Mouse (Mus musculus): Measurements from ENCODE around the gene Prkar1a. TPM values are rescaled to one million over a fixed set of nuclear protein-coding genes. Genes with fewer than 3 reads are reported as not detected.
A peak's percentile ranks its signal among the peaks of the same experiment; 100 is the strongest.
"Not testable (repeated sequence)": the region's sequence is repeated elsewhere in the genome, so short reads cannot be mapped to it uniquely, and the experiment has no call there.

Prkar1a gene
- polyA plus RNA-seq, 1 experiment from 2014 or later = 291 TPM

DNA sequence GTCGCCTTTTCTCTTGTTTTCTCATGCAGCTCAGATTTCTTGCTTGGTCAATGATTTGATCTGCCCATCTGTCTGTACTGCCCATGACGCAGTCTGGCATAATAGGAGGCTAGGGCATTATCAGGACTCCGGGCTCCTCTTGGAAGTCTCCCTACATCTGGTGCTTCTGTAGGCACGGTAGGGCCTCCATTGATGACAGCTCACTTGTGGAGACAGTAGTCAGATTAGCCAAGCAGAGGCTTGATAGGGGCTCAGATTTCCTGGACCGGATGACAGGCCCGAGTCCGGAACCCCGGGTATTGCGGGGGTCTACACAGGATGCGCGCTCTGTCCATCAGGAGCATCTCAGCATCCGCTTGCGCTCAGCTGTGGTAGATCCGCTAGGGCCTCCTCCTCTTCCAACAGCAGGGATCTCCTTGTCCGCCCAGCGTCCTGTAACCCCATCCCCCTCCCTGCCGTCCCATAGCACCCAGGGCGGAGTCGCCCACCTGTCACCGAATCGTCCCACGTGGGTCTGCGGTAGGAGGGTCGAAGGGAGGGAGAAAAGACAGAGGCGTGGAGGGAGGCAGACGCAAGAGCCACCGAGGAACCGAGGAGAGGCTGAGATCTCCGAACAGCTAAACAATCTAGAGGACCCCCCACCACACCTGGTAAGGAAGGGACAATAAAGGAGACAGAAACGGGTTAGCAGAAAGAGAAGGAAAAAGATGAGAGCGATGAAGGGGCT, 933 bp downstream of the Prkar1a start:
- Histone ChIP-seq H3K27me3 (replicated peaks) (no peaks in the 10 kb centered on the region), H3K9ac (peak overlapping the region; percentile 19; the same call in 1 of the 2 replicates), H3K4me1 (peaks cover 21% of the 10 kb centered on the region), H3K9me3 (no peaks in the 10 kb centered on the region), H3K36me3 (no peaks in the 10 kb centered on the region), H3K27ac (peak overlapping the region; percentile 94), H3K4me2 (peak overlapping the region; percentile 81), H3K4me3 (replicated peaks) (peak overlapping the region; percentile 91)
- 1% methylated on average over 31 of the region's 31 CpGs for WGBS
- ATAC-seq (ENCODE audit: insufficient read depth, low FRiP score, low read depth) = peak; percentile 58

DNA sequence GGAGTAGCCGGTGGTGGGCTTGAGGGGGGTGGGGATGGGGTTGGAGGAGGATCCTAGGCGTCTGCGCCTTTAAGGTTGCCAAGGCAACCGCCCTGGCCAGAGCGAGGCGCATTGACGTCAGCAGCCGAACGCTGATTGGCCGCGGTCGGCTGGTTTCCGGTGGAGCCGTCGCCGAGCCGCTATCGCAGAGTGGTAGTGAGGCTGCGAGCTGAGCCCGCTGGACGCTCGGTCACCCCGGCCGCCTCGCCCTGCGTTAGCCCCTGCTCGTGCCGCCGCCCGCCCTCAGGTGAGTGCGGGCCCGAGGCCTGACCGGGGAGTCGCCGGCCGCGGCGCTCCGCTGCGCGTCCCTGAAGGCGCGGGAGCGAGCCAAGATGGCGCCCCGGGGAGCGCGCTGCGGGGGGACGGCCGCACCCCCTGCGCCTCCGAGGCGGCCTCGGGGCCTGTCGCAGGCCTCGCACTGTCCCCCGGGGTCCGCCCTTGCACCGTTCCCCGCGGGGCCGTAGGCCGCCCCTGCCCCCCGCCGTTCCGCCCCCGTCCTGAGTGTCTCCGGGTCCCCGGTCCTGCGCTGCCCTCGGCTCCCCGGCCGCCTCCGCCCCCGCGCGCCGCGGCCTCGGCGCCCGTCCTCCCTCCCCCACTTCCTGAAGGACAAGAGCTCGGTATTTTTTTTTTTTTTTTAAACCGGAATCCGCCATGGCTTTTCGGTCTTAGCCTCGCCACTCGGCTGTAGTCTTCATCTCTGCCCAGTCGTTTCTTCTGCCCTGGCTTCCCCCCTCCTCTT, 1.8 kb downstream of the Prkar1a start:
- H3K9ac ChIP-seq = peak overlapping the region; percentile 85
- no peaks in the 10 kb centered on the region for H3K36me3 ChIP-seq
- H3K9me3 ChIP-seq = no peaks in the 10 kb centered on the region
- no peaks in the 10 kb centered on the region for H3K27me3 ChIP-seq (replicated peaks)
- peak overlapping the region; percentile 83 for H3K4me2 ChIP-seq
- H3K4me3 ChIP-seq (replicated peaks) = peak overlapping the region; percentile 91
- peaks cover 21% of the 10 kb centered on the region for H3K4me1 ChIP-seq
- under 1% methylated on average over 69 of the region's 90 CpGs for WGBS
- peak; percentile 96 for ATAC-seq (ENCODE audit: insufficient read depth, low FRiP score, low read depth)
- H3K27ac ChIP-seq = peak overlapping the region; percentile 94

DNA sequence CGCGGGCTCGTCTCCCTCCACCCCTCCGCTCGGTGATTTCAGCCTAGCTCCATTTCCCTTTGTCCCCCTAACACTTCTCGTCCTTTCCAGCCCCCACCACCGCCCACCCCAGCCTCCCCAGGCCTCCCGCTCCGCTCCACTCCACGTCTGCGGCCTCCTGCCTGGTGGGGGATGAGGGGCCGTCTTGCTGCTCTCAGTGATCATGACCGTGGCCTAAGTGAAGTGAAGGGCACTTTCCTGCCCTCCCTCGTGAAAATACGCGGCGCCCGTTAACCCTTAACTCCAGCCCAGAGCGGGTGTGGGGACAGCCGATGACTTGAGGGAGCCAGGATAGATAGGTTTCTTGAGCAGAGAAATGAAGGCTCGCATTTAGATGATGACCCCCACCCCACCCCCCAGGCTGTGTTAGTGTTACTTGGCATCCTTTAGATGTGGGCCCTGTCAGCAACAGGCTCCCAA, 2.4 kb downstream of the Prkar1a start:
- Histone ChIP-seq H3K4me3 (replicated peaks) (peak overlapping the region; percentile 91), H3K9me3 (no peaks in the 10 kb centered on the region), H3K27me3 (replicated peaks) (no peaks in the 10 kb centered on the region), H3K27ac (peak overlapping the region; percentile 94), H3K4me2 (peak overlapping the region; percentile 83), H3K36me3 (peaks cover 5% of the 10 kb centered on the region), H3K4me1 (peaks cover 21% of the 10 kb centered on the region), H3K9ac (peak overlapping the region; percentile 85)
- no peak for ATAC-seq (ENCODE audit: insufficient read depth, low FRiP score, low read depth)
- under 1% methylated on average over 21 of the region's 21 CpGs for WGBS

DNA sequence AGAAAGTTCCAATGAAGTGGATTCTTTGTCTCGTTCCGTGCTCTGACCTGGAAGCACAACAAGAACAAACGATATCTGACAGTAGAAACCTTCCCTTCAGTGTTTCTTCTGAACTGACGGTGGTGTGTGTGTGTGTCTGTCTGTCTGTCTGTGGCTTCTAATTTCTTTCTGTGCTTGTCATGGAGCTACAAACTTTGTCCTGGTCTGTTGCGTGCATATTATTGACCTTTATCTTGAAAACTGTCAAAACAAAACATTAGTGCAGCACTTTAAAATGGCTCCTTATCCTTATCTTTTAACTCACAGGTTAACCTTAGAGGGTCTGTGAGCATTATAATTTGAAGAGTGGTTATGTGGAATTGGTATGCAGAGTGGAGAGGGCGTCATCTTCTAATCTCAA, 3.3 kb downstream of the Prkar1a start:
- Histone ChIP-seq H3K4me1 (peaks cover 21% of the 10 kb centered on the region), H3K36me3 (peaks cover 11% of the 10 kb centered on the region), H3K9me3 (no peaks in the 10 kb centered on the region), H3K4me2 (peak overlapping the region; percentile 83), H3K27ac (no peak overlapping the region), H3K4me3 (replicated peaks) (peak overlapping the region; percentile 91), H3K9ac (peak overlapping the region; percentile 1; the same call in 1 of the 2 replicates), H3K27me3 (replicated peaks) (no peaks in the 10 kb centered on the region)
- 38% methylated on average over 6 of the region's 6 CpGs for WGBS
- no peak for ATAC-seq (ENCODE audit: insufficient read depth, low FRiP score, low read depth)

DNA sequence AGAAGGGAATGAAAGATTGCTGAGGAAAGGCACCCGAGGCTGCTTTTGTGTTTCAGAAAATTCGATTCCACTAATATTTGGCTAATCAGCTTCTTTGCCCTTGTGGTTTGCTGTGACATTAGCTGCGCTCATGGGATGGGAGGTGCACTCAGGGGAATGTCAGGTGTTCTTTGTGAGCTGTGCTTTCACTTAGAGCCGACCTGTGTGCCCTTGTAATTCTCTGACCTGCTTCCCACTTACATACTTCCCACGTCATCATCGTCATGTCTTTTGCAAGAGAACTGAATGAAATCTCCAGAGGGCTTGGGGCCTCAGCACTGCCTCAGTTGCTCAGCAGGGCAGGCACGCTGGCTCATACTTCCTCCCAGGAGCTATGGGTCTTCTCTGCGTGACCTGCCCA, 4.0 kb downstream of the Prkar1a start:
- no peak overlapping the region for H3K9ac ChIP-seq
- peak overlapping the region; percentile 83; the same call in 1 of the 2 replicates for H3K4me2 ChIP-seq
- no peaks in the 10 kb centered on the region for H3K9me3 ChIP-seq
- 0 out of 2 replicates have a peak overlapping the region, but pooled peaks have one; percentile 4 for H3K4me3 ChIP-seq (replicated peaks)
- peaks cover 21% of the 10 kb centered on the region for H3K4me1 ChIP-seq
- H3K27me3 ChIP-seq (replicated peaks) = no peaks in the 10 kb centered on the region
- peaks cover 11% of the 10 kb centered on the region for H3K36me3 ChIP-seq
- 53% methylated on average over 8 of the region's 8 CpGs for WGBS
- no peak overlapping the region for H3K27ac ChIP-seq
- no peak for ATAC-seq (ENCODE audit: insufficient read depth, low FRiP score, low read depth)

DNA sequence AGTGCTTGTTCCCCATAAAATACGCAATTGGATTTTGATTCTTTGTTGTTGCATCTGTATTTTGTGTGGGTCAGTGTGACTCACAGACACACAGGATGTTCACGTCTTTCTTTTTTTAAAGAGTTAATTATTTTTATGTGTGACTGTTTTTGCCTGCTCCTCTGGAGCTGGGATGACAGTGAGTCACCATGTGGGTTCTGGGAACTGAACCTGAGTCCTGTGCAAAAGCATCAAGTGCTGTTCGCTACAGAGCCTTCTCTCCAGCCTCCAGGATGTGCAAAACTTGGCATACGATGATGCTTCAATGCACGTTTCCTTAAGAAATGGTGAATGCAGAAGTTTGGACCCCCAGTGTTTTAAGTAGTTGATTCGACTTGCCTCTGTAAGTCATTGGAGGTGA, 5.4 kb downstream of the Prkar1a start:
- 88% methylated on average over 6 of the region's 6 CpGs for whole genome bisulfite sequencing
- Histone ChIP-seq H3K4me1 (peaks cover 18% of the 10 kb centered on the region), H3K27ac (no peak overlapping the region), H3K9me3 (no peaks in the 10 kb centered on the region), H3K27me3 (replicated peaks) (no peaks in the 10 kb centered on the region), H3K9ac (no peak overlapping the region), H3K4me2 (no peak overlapping the region), H3K4me3 (replicated peaks) (no peak overlapping the region), H3K36me3 (peaks cover 15% of the 10 kb centered on the region)
- ATAC-seq (ENCODE audit: insufficient read depth, low FRiP score, low read depth) = no peak

DNA sequence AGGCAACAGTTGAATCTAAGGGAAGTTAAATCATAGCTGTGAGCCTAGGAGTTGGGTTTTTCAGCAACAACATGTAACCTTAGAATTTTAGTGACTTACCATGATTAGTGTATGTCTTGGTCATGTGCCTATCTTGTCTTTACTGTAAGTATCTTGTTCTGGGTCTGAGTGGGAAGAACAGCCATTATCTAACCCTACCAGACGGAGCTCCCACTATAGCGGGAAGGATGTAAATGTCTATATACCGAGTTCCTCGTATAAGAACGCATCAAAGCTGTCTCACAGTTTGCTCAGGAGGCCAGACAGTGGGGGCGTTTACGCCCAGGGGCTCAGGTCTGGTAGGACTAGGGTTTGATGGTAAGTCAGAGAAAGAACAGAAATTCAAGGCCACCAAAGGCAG, 7.0 kb downstream of the Prkar1a start:
- H3K27me3 ChIP-seq (replicated peaks) = no peaks in the 10 kb centered on the region
- H3K4me1 ChIP-seq = peaks cover 12% of the 10 kb centered on the region
- no peak overlapping the region for H3K4me3 ChIP-seq (replicated peaks)
- 81% methylated on average over 7 of the region's 7 CpGs for WGBS
- H3K9ac ChIP-seq = no peak overlapping the region
- H3K36me3 ChIP-seq = peaks cover 27% of the 10 kb centered on the region
- H3K27ac ChIP-seq = no peak overlapping the region
- ATAC-seq (ENCODE audit: insufficient read depth, low FRiP score, low read depth) = no peak
- no peaks in the 10 kb centered on the region for H3K9me3 ChIP-seq
- no peak overlapping the region for H3K4me2 ChIP-seq

DNA sequence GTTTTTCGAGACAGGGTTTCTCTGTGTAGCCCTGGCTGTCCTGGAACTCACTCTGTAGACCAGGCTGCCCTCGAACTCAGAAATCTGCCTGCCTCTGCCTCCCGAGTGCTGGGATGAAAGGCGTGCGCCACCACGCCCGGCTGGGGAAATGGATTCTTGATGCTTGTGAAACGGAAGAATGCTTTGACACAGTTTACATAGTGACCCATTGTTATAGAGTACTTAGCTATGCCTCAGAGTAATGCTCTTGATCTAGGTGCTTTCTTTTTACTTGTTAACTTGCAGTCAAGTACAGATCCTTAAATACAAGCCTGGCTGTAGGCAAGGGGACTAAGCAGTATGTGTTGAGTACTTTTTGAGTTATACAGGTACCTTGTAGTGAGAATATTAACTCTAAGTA, 11.3 kb downstream of the Prkar1a start:
- not testable (repeated sequence) for H3K4me3 ChIP-seq (replicated peaks); H3K9ac ChIP-seq; H3K27ac ChIP-seq; H3K27me3 ChIP-seq (replicated peaks); H3K4me1 ChIP-seq; H3K9me3 ChIP-seq; ATAC-seq (ENCODE audit: insufficient read depth, low FRiP score, low read depth); H3K4me2 ChIP-seq
- H3K36me3 ChIP-seq = peaks cover 53% of the 10 kb centered on the region
- 90% methylated on average over 8 of the region's 8 CpGs for WGBS

DNA sequence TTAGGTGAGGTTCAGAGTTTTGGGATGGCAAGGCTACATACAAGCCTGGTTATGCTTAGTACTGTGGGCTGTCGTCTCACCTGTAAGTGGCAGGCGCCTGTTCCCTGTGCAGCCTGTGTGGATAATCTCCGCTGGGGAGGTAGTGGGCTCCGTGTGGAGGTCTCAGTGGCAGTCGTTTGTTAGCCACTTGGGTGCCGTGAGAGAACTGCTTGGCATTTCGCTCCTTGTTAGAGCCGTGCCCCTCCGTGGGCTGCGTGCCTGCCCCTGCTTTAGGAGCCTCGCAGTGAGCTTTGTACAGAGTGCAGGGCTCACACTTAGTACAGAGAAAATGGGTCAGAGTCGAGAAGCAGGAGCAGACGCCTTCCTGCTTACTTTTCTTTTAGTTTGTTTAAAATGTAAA, 15.1 kb downstream of the Prkar1a start:
- ATAC-seq (ENCODE audit: insufficient read depth, low FRiP score, low read depth) = no peak
- no peaks in the 10 kb centered on the region for H3K4me1 ChIP-seq
- H3K9ac ChIP-seq = no peak overlapping the region
- H3K9me3 ChIP-seq = no peaks in the 10 kb centered on the region
- peaks cover 59% of the 10 kb centered on the region for H3K36me3 ChIP-seq
- H3K27ac ChIP-seq = no peak overlapping the region
- 84% methylated on average over 13 of the region's 13 CpGs for WGBS
- H3K4me3 ChIP-seq (replicated peaks) = no peak overlapping the region
- no peaks in the 10 kb centered on the region for H3K27me3 ChIP-seq (replicated peaks)
- H3K4me2 ChIP-seq = no peak overlapping the region

DNA sequence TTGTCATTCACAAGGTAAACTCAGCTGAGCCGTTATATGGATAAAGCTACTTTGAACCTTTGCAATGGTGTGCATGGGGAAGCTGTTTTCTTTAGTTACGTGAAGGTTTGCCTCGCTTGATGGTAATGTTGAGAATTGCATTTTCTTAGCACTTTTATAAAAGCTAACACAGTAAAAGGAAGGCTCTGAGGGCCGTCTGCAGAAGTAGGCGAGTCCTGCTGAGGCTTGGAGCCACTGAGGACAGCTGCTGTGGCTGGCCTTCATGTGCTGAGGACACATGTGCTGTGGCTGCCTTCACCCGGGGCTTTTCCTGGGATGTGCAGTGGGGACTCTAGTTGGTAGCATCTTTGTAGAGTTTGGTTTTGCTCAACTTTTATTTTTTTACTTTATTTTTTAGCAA, 16.2 kb downstream of the Prkar1a start:
- WGBS = 85% methylated on average over 6 of the region's 6 CpGs

DNA sequence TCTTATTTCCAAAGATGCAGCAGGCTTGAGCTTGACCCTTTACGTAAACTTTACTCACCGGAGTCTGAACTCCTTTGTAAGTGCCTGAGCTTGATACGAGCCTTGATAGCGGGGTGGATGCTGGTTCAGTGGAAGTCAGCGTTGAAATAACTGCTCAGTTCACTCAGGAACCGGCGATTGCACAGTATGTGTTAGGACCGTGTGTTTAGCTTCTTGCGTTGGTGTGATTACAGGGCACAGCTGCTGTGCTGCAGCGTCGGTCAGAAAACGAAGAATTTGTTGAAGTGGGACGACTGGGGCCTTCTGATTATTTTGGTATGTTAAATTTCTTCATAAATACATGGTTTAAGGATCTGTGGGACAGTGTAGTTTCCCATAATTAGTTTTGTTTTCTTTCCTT, 17.2 kb downstream of the Prkar1a start:
- Histone ChIP-seq H3K9ac (no peak overlapping the region), H3K4me1 (peaks cover 3% of the 10 kb centered on the region; the same call in 1 of the 2 replicates), H3K27me3 (replicated peaks) (no peaks in the 10 kb centered on the region), H3K27ac (no peak overlapping the region), H3K9me3 (no peaks in the 10 kb centered on the region), H3K4me2 (no peak overlapping the region), H3K4me3 (replicated peaks) (no peak overlapping the region), H3K36me3 (peaks cover 46% of the 10 kb centered on the region)
- ATAC-seq (ENCODE audit: insufficient read depth, low FRiP score, low read depth) = no peak
- WGBS = 90% methylated on average over 13 of the region's 13 CpGs

More for the DNA sequence above, 16.2 kb downstream of the Prkar1a start:
- Histone ChIP-seq H3K36me3 (peaks cover 54% of the 10 kb centered on the region), H3K4me1 (peaks cover under 1% of the 10 kb centered on the region; the same call in 1 of the 2 replicates), H3K4me3 (replicated peaks) (no peak overlapping the region), H3K27me3 (replicated peaks) (no peaks in the 10 kb centered on the region), H3K9me3 (no peaks in the 10 kb centered on the region), H3K27ac (no peak overlapping the region), H3K4me2 (no peak overlapping the region), H3K9ac (no peak overlapping the region)
- no peak for ATAC-seq (ENCODE audit: insufficient read depth, low FRiP score, low read depth)

DNA sequence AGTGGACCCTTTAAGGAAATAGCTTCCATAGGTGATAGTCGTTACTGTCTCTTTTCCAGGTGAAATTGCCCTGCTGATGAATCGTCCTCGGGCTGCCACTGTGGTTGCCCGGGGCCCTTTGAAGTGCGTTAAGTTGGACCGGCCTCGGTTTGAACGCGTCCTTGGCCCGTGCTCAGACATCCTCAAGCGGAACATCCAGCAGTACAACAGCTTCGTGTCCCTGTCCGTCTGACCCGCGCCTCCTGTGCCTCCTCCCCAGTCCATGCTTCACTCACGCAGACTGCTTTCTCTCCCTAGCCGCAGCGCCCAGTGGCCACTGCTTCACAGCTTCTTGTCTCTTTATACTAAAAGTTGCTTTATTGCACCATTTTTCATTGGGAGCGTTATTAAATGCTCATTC, 18.2 kb downstream of the Prkar1a start:
- H3K4me2 ChIP-seq = no peak overlapping the region
- H3K27ac ChIP-seq = no peak overlapping the region
- WGBS = 93% methylated on average over 19 of the region's 19 CpGs
- H3K4me1 ChIP-seq = peaks cover 3% of the 10 kb centered on the region; the same call in 1 of the 2 replicates
- H3K27me3 ChIP-seq (replicated peaks) = no peaks in the 10 kb centered on the region
- peaks cover 41% of the 10 kb centered on the region for H3K36me3 ChIP-seq
- H3K9me3 ChIP-seq = no peaks in the 10 kb centered on the region
- no peak overlapping the region for H3K9ac ChIP-seq
- no peak for ATAC-seq (ENCODE audit: insufficient read depth, low FRiP score, low read depth)
- no peak overlapping the region for H3K4me3 ChIP-seq (replicated peaks)
